Mouse (Mus musculus): Measurements from ENCODE around the gene Mrm1. TPM values are rescaled to one million over a fixed set of nuclear protein-coding genes. Genes with fewer than 3 reads are reported as not detected.

Mrm1 gene
- polyA plus RNA-seq (2017; shearing (Covaris generic)) = 28.4 TPM

DNA sequence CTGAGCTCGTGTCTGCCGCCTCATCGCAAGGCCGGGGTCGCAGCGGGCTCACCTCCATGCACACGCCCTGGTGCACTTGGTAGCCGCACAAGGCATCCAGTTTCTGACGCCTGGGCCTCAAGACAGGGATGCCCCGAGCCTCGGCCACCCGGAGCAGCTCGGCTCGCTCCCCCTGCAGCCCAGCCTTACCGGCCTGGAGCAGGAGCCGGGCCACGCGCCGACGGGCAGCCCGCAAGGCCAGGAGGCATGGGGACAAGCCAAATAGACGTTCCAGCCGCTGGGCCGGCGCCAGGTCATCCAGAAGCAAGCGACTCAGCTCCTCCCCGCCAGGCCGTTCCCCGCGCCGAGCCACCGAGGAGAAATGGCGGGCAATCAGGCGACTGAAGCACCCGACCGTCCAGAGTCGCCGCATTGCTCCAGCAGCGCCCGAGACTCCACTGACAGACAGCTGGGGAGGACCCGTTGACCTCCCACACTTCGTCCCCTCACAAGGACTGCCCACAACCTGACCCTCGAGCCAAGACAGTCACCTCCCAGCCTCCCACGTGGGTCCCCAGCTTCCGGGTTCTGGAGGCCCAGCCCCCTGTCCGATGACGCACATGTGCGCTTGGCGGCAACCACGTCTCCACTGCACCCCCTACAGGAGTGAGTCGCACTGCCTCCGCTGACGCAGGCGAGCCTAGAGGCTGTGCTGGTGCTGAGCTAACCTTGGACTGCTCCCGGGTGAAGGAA, at the start of gene Mrm1:
Mrm1 (minus strand) TSS at position 555 of the 732 bp plus-strand sequence.

DNA sequence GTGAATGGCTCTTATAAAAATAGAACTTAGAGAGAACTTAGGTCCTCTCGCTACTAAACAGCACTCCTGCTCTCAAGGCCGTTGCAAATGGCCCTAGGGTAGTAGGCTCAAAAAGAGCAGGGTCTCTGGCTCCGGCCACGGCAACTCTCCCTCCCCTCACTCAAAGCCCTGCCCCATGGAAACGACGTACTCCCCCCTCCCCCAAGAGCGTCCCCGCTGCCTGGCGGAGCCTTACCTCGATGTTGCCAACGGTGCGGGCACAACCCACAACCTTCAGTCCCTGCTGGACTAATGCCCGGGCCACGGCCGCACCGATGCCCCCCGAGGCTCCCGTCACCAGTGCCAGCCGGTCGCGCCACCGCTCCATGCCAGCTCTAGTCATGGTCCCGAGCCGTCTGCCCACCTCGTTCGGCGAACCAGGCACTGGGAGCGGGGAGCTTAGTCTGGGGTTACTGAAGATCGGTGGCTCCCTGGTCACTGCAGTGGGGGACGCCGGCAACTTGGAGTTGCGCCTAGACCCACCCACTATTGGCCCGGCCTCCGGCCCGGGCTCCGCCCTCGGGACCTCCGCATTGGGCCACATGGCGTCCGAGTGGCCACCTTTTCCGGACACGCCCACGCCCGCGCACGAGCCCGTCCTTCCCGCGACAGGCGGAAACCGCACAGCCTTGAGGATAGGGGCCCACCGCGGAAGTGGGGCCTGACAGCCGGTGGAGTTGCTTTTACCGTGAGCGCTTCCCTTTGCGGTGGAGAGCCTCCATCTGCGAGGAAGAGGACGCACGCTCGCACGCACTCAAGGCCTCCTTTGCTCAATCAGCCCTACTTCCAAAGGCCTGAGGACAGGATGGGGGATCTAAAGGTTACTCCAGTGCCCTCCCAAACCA, 9.4 kb upstream of the Mrm1 start, which contains the start of gene Dhrs11:
Dhrs11 (minus strand) TSS at position 479 of the 884 bp plus-strand sequence.

Other genes starting within 250 kb of the Mrm1 start
- gene Dhrs11, start 9.5 kb upstream of the Mrm1 start, polyA plus RNA-seq (2017; shearing (Covaris generic)) = 24.4 TPM
- gene Ggnbp2, start 51.3 kb upstream of the Mrm1 start, polyA plus RNA-seq (2017; shearing (Covaris generic)) = 182 TPM
- gene Myo19, start 60.6 kb upstream of the Mrm1 start, polyA plus RNA-seq (2017; shearing (Covaris generic)) = 4.6 TPM
- 5.0 TPM for gene Pigw, start 60.8 kb upstream of the Mrm1 start, polyA plus RNA-seq (2017; shearing (Covaris generic))
- 31.3 TPM for gene Znhit3, start 96.9 kb upstream of the Mrm1 start, polyA plus RNA-seq (2017; shearing (Covaris generic))
- gene Car4, start 138.3 kb upstream of the Mrm1 start, polyA plus RNA-seq (2017; shearing (Covaris generic)) = not detected